Mouse (Mus musculus) midbrain, postnatal 0 days (tissue): ENCODE measurements around the gene Zfp37. TPM values are rescaled to one million over a fixed set of nuclear protein-coding genes. Genes with fewer than 3 reads are reported as not detected.
A peak's percentile ranks its signal among the peaks of the same experiment; 100 is the strongest.
"Not testable (repeated sequence)": the region's sequence is repeated elsewhere in the genome, so short reads cannot be mapped to it uniquely, and the experiment has no call there.

Experiments
- ATAC-seq: fragments of 200-750 bp; cut with Nextera tagmentation; 2 replicates; pipeline ENCODE4 v1.8.0; 2017; ENCODE audit warnings: moderate number of reproducible peaks, mild to moderate bottlenecking, moderate TSS enrichment, moderate library complexity; ENCODE audit not compliant: low FRiP score
- DNase-seq: peaks from one replicate; pipeline ENCODE4 v3.0.0-alpha.2; 2015; ENCODE audit warnings: low spot score
- H3K27ac ChIP-seq: fragments of 300-500 bp; sonication (generic); 2 replicates; pipeline ENCODE4 v1.5.1; 2014; ENCODE audit warnings: low read depth, mild to moderate bottlenecking, low read length, mixed read lengths
- H3K27me3 ChIP-seq: fragments of 300-500 bp; sonication (generic); 2 replicates; pipeline ENCODE4 v1.6.1; 2014; ENCODE audit warnings: low read length, control low read depth, mixed read lengths; ENCODE audit not compliant: insufficient read depth
- H3K36me3 ChIP-seq: fragments of 300-500 bp; sonication (generic); 2 replicates; pipeline ENCODE4 v1.6.1; 2014; ENCODE audit warnings: low read length, control low read depth, mixed read lengths; ENCODE audit not compliant: insufficient read depth
- H3K4me1 ChIP-seq: fragments of 300-500 bp; sonication (generic); 2 replicates; pipeline ENCODE4 v1.6.1; 2014; ENCODE audit warnings: mild to moderate bottlenecking, control low read depth, antibody characterized with exemption, low read length, mixed read lengths; ENCODE audit not compliant: insufficient read depth
- H3K4me2 ChIP-seq: fragments of 300-500 bp; sonication (generic); 2 replicates; pipeline ENCODE4 v1.6.1; 2014; ENCODE audit warnings: low read depth, mild to moderate bottlenecking, low read length, mixed read lengths; ENCODE audit not compliant: poor library complexity, severe bottlenecking
- H3K4me3 ChIP-seq: fragments of 300-500 bp; sonication (generic); 2 replicates; pipeline ENCODE4 v1.5.1; 2014; ENCODE audit warnings: low read depth, mild to moderate bottlenecking, low read length, moderate library complexity
- H3K9ac ChIP-seq: fragments of 300-500 bp; sonication (generic); replicated peaks from 2 replicates; pipeline ENCODE4 v1.6.1; 2014; ENCODE audit warnings: mild to moderate bottlenecking, low read length, moderate library complexity, mixed read lengths; ENCODE audit not compliant: poor library complexity, severe bottlenecking
- H3K9me3 ChIP-seq: fragments of 300-500 bp; sonication (generic); 2 replicates; pipeline ENCODE4 v1.6.1; 2016; ENCODE audit warnings: low read length, control low read depth
- CTCF ChIP-seq: IDR thresholded peaks from 2 replicates; pipeline ENCODE4 v1.5.1; 2016; ENCODE audit warnings: antibody characterized with exemption, mild to moderate bottlenecking
- WGBS: fragments of 180-500 bp; shearing (Covaris S2); extraction: QIAGEN DNeasy Blood & Tissue Kit; methylation state at CpG from one replicate; pipeline ENCODE4 v1.1.7; 2014; 5-methylcytosine and 5-hydroxymethylcytosine counted together
- polyA plus RNA-seq: library from polyadenylated mRNA; unstranded; fragments of >200 nt; fragmentation: Nextera tagmentation; extraction: Ambion mirVana; gene quantifications from 2 replicates; pipeline ENCODE4 v1.2.1, GENCODE M21; 2015
- total RNA-seq: library from RNA; depleted of rRNA; stranded (reverse); fragments of >200 nt; gene quantifications from 2 replicates; pipeline ENCODE4 v1.2.3, GENCODE M21; 2014

Zfp37 gene
- total and polyA plus RNA-seq, 2 experiments from 2014 or later = 20.5 to 25.1 TPM

- no peak overlapping the region for H3K9ac ChIP-seq
- H3K27me3 ChIP-seq = no peaks in the 10 kb centered on the region
- no peak for TF ChIP-seq CTCF
- H3K27ac ChIP-seq = no peak overlapping the region
- no peaks in the 10 kb centered on the region for H3K9me3 ChIP-seq
- H3K4me3 ChIP-seq = no peak overlapping the region
- whole genome bisulfite sequencing = 93% methylated on average over 10 of the region's 10 CpGs
- ATAC-seq = no peak
- H3K36me3 ChIP-seq = no peaks in the 10 kb centered on the region
- DNase-seq = no peak
- H3K4me1 ChIP-seq = no peaks in the 10 kb centered on the region
- no peak overlapping the region for H3K4me2 ChIP-seq
Measured at GRCm38 (mm10) chr4:62272696-62273095, 41.8 kb upstream of the Zfp37 start.

GRCm38 (mm10) chr4:62267101-62267500 lies 36.3 kb upstream of the Zfp37 start:
- DNase-seq (no peak), ATAC-seq (no peak)
- WGBS = 84% methylated on average over 10 of the region's 10 CpGs
- TF ChIP-seq CTCF = no peak
- no peak overlapping the region for H3K27ac ChIP-seq
- no peak overlapping the region for H3K9ac ChIP-seq
- no peaks in the 10 kb centered on the region for H3K36me3 ChIP-seq
- no peaks in the 10 kb centered on the region for H3K27me3 ChIP-seq
- H3K4me1 ChIP-seq = no peaks in the 10 kb centered on the region
- no peak overlapping the region for H3K4me3 ChIP-seq
- H3K9me3 ChIP-seq = no peaks in the 10 kb centered on the region
- H3K4me2 ChIP-seq = no peak overlapping the region

GRCm38 (mm10) chr4:62266016-62266415 lies 35.2 kb upstream of the Zfp37 start:
- H3K9me3 ChIP-seq, ATAC-seq, H3K27me3 ChIP-seq, H3K36me3 ChIP-seq, H3K9ac ChIP-seq, H3K4me2 ChIP-seq, H3K4me3 ChIP-seq, H3K27ac ChIP-seq, H3K4me1 ChIP-seq, DNase-seq: not testable (repeated sequence)
- WGBS = 78% methylated on average over 7 of the region's 7 CpGs

DNA sequence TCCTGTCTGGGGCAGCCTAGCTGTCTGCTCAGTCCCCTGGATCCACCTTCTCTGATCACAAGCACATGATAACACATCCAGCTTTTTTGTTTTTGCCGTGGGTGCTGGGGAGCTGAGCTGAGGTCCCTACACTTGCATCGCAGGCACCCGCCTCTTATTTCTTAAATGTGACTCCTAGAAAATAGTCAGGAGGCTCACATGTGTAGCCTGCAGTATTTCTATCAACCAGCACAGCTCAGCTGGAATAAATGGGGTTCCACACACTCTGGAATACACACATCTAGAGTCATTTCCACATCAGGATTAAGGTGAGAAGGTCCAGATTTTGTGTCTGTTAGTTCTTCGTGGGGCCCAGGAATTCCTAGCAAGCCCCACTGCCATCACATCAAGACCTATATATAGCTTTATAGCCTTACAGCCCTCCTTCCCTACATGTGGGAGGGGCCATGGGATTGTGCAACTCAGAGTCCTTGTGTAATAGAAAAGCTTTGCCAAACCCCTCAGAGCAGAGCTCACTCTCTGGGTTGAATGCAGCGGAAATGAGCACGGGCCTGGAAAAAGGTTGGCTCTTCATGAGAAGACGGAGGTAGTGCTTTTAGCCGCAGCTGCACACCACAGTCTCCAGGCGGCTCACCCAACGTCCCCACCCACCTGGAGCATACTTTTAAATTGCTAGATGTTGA lies 34.4 kb upstream of the Zfp37 start:
- Histone ChIP-seq H3K4me3 (no peak overlapping the region), H3K4me1 (no peaks in the 10 kb centered on the region), H3K27ac (no peak overlapping the region), H3K4me2 (no peak overlapping the region), H3K36me3 (no peaks in the 10 kb centered on the region), H3K9ac (no peak overlapping the region), H3K27me3 (no peaks in the 10 kb centered on the region), H3K9me3 (no peaks in the 10 kb centered on the region)
- WGBS = 84% methylated on average over 10 of the region's 10 CpGs
- DNase-seq (no peak), ATAC-seq (no peak)
- no peak for TF ChIP-seq CTCF

- peak; percentile 77 for TF ChIP-seq CTCF
Measured at GRCm38 (mm10) chr4:62263133-62263844, 32.4 kb upstream of the Zfp37 start.

DNA sequence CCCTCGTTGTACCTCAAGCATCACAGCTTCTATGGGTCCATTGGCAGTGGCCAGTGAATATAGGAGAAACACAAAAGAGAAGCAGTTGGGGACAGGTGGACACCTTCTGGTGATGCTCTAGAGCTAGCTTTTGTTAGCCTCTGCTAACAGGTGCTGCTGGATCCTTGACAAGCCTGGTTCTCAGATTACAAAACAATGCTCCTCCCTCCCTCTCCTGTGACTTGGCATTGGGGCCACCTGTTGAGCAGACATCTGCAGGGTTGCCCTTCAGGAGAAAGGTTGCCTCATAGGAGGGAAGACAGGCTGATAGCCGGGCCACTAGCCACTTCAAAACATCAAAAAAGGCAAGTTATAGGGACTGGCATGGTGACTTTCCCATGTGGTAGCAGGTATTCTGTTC lies 31.4 kb upstream of the Zfp37 start, which contains the start of gene Slc31a2:
Gene Slc31a2, plus strand, starts transcription at position 287 of the 400 bp plus-strand sequence.
- Histone ChIP-seq H3K9me3 (no peaks in the 10 kb centered on the region), H3K27me3 (no peaks in the 10 kb centered on the region), H3K4me1 (no peaks in the 10 kb centered on the region), H3K36me3 (no peaks in the 10 kb centered on the region), H3K27ac (no peak within 1 kb of the TSS; the same call in 1 of the 2 replicates), H3K9ac (no peak within 1 kb of the TSS), H3K4me2 (no peak within 1 kb of the TSS), H3K4me3 (no peak within 1 kb of the TSS)
- no peak for ATAC-seq
- TF ChIP-seq CTCF = no peak
- no peak for DNase-seq
- 51% methylated on average over 2 of the region's 2 CpGs for WGBS

More at GRCm38 (mm10) chr4:62263133-62263844, 32.4 kb upstream of the Zfp37 start:
- H3K27me3 ChIP-seq = no peaks in the 10 kb centered on the region
- H3K9ac ChIP-seq = no peak overlapping the region
- H3K4me1 ChIP-seq = no peaks in the 10 kb centered on the region
- H3K9me3 ChIP-seq = no peaks in the 10 kb centered on the region
- no peak overlapping the region for H3K4me3 ChIP-seq
- ATAC-seq = peak; percentile 50; the same call in 1 of the 2 replicates
- WGBS = 36% methylated on average over 7 of the region's 7 CpGs
- peak; percentile 71 for DNase-seq
- H3K36me3 ChIP-seq = no peaks in the 10 kb centered on the region
- no peak overlapping the region for H3K4me2 ChIP-seq
- no peak overlapping the region; the same call in 1 of the 2 replicates for H3K27ac ChIP-seq
